Mouse (Mus musculus) limb, embryonic 15.5 days (tissue): ENCODE results near the gene Mpv17l2. TPM values are rescaled to one million over a fixed set of nuclear protein-coding genes. Genes with fewer than 3 reads are reported as not detected.

Experiments
- ATAC-seq: fragments of 200-750 bp; cut with Nextera tagmentation; 2 replicates; pipeline ENCODE4 v1.8.0; 2017; ENCODE audit warnings: low read depth, moderate TSS enrichment; ENCODE audit not compliant: insufficient number of reproducible peaks, low FRiP score, low TSS enrichment
- H3K27ac ChIP-seq: fragments of 300-500 bp; sonication (generic); 2 replicates; pipeline ENCODE4 v1.5.1; 2015; ENCODE audit warnings: moderate library complexity, mild to moderate bottlenecking, inconsistent platforms
- H3K27me3 ChIP-seq: fragments of 300-500 bp; sonication (generic); 2 replicates; pipeline ENCODE4 v1.6.1; 2015; ENCODE audit warnings: inconsistent platforms
- H3K36me3 ChIP-seq: fragments of 300-500 bp; sonication (generic); 2 replicates; pipeline ENCODE4 v1.6.1; 2015; ENCODE audit warnings: inconsistent platforms
- H3K4me1 ChIP-seq: fragments of 300-500 bp; sonication (generic); 2 replicates; pipeline ENCODE4 v1.6.1; 2015; ENCODE audit warnings: inconsistent platforms
- H3K4me2 ChIP-seq: fragments of 300-500 bp; sonication (generic); 2 replicates; pipeline ENCODE4 v1.6.1; 2015; ENCODE audit warnings: mild to moderate bottlenecking, inconsistent platforms
- H3K4me3 ChIP-seq: fragments of 300-500 bp; sonication (generic); 2 replicates; pipeline ENCODE4 v1.5.1; 2015; ENCODE audit warnings: mild to moderate bottlenecking, inconsistent platforms
- H3K9ac ChIP-seq: fragments of 300-500 bp; sonication (generic); 2 replicates; pipeline ENCODE4 v1.6.1; 2015; ENCODE audit warnings: inconsistent platforms
- H3K9me3 ChIP-seq: fragments of 300-500 bp; sonication (generic); 2 replicates; pipeline ENCODE4 v1.6.1; 2016; ENCODE audit warnings: inconsistent platforms
- WGBS: fragments of 180-500 bp; shearing (Covaris S2); methylation state at CpG from one replicate; pipeline ENCODE4 v1.1.7; 2015; 5-methylcytosine and 5-hydroxymethylcytosine counted together
- polyA plus RNA-seq: library from polyadenylated mRNA; unstranded; fragments of >200 nt; fragmentation: Nextera tagmentation; extraction: Ambion mirVana; gene quantifications from 2 replicates; pipeline ENCODE4 v1.2.1, GENCODE M21; 2015

The Mpv17l2 gene
- polyA plus RNA-seq, 1 experiment from 2014 or later = 41.9 TPM

GRCm38 (mm10) chr8:70721601-70722000, 39.1 kb downstream of the Mpv17l2 start:
- Histone ChIP-seq H3K4me1 (peaks cover 3% of the 10 kb centered on the region; the same call in 1 of the 2 replicates), H3K9me3 (no peaks in the 10 kb centered on the region), H3K27me3 (peaks cover 15% of the 10 kb centered on the region), H3K4me2 (no peak overlapping the region), H3K27ac (no peak overlapping the region), H3K9ac (no peak overlapping the region), H3K36me3 (no peaks in the 10 kb centered on the region), H3K4me3 (no peak overlapping the region)
- WGBS = 78% methylated on average over 8 of the region's 8 CpGs
- no peak for ATAC-seq

- no peak for ATAC-seq
- 0 out of 2 replicates have a peak, but pooled peaks cover 8% of the 10 kb centered on the region for H3K27me3 ChIP-seq
- H3K4me2 ChIP-seq = no peak overlapping the region
- no peak overlapping the region for H3K4me3 ChIP-seq
- no peak overlapping the region for H3K9ac ChIP-seq
- peaks cover 3% of the 10 kb centered on the region; the same call in 1 of the 2 replicates for H3K4me1 ChIP-seq
- no peaks in the 10 kb centered on the region for H3K9me3 ChIP-seq
- H3K36me3 ChIP-seq = no peaks in the 10 kb centered on the region
- H3K27ac ChIP-seq = no peak overlapping the region
- 5% methylated on average over 3 of the region's 3 CpGs for WGBS
These were observed 40.0 kb downstream of the Mpv17l2 start for GRCm38 (mm10) chr8:70720739-70721138.

GRCm38 (mm10) chr8:70719796-70720270, 40.9 kb downstream of the Mpv17l2 start:
- no peaks in the 10 kb centered on the region for H3K9me3 ChIP-seq
- no peak overlapping the region for H3K4me3 ChIP-seq
- H3K4me2 ChIP-seq = no peak overlapping the region
- 56% methylated on average over 9 of the region's 9 CpGs for WGBS
- no peak overlapping the region for H3K27ac ChIP-seq
- H3K4me1 ChIP-seq = peaks cover 3% of the 10 kb centered on the region; the same call in 1 of the 2 replicates
- 0 out of 2 replicates have a peak, but pooled peaks cover 7% of the 10 kb centered on the region for H3K27me3 ChIP-seq
- no peak overlapping the region for H3K9ac ChIP-seq
- no peaks in the 10 kb centered on the region for H3K36me3 ChIP-seq
- no peak for ATAC-seq

GRCm38 (mm10) chr8:70718297-70718696, 42.4 kb downstream of the Mpv17l2 start, which contains the start of gene Gm3336:
Gm3336 (plus strand) TSS chr8:70718543.
- 1% methylated on average over 19 of the region's 19 CpGs for WGBS
- Histone ChIP-seq H3K27me3 (0 out of 2 replicates have a peak, but pooled peaks cover 7% of the 10 kb centered on the region), H3K36me3 (no peaks in the 10 kb centered on the region), H3K4me3 (no peak within 1 kb of the TSS), H3K9ac (no peak within 1 kb of the TSS), H3K4me2 (no peak within 1 kb of the TSS), H3K9me3 (no peaks in the 10 kb centered on the region), H3K4me1 (peaks cover 3% of the 10 kb centered on the region; the same call in 1 of the 2 replicates), H3K27ac (no peak within 1 kb of the TSS)
- no peak for ATAC-seq

GRCm38 (mm10) chr8:70716521-70717400, 44.0 kb downstream of the Mpv17l2 start:
- no peak overlapping the region for H3K4me2 ChIP-seq
- H3K9me3 ChIP-seq = no peaks in the 10 kb centered on the region
- no peak overlapping the region for H3K9ac ChIP-seq
- peaks cover 3% of the 10 kb centered on the region; the same call in 1 of the 2 replicates for H3K4me1 ChIP-seq
- WGBS = 84% methylated on average over 40 of the region's 40 CpGs
- 0 out of 2 replicates have a peak, but pooled peaks cover 7% of the 10 kb centered on the region for H3K27me3 ChIP-seq
- H3K4me3 ChIP-seq = no peak overlapping the region
- ATAC-seq = no peak
- no peaks in the 10 kb centered on the region for H3K36me3 ChIP-seq
- H3K27ac ChIP-seq = no peak overlapping the region

GRCm38 (mm10) chr8:70715086-70715485, 45.7 kb downstream of the Mpv17l2 start:
- WGBS = 52% methylated on average over 2 of the region's 2 CpGs
- H3K4me3 ChIP-seq = no peak overlapping the region
- H3K9me3 ChIP-seq = no peaks in the 10 kb centered on the region
- H3K36me3 ChIP-seq = no peaks in the 10 kb centered on the region
- H3K27ac ChIP-seq = no peak overlapping the region
- H3K4me1 ChIP-seq = peaks cover 3% of the 10 kb centered on the region; the same call in 1 of the 2 replicates
- H3K4me2 ChIP-seq = no peak overlapping the region
- ATAC-seq = no peak
- 0 out of 2 replicates have a peak, but pooled peaks cover 7% of the 10 kb centered on the region for H3K27me3 ChIP-seq
- no peak overlapping the region for H3K9ac ChIP-seq

GRCm38 (mm10) chr8:70713991-70714390, 46.8 kb downstream of the Mpv17l2 start:
- Histone ChIP-seq H3K4me1 (peaks cover 3% of the 10 kb centered on the region; the same call in 1 of the 2 replicates), H3K27ac (no peak overlapping the region), H3K36me3 (no peaks in the 10 kb centered on the region), H3K27me3 (0 out of 2 replicates have a peak, but pooled peaks cover 7% of the 10 kb centered on the region), H3K4me2 (no peak overlapping the region), H3K9me3 (no peaks in the 10 kb centered on the region), H3K4me3 (no peak overlapping the region), H3K9ac (no peak overlapping the region)
- 75% methylated on average over 7 of the region's 7 CpGs for WGBS
- ATAC-seq = no peak

GRCm38 (mm10) chr8:70711041-70711440, 49.7 kb downstream of the Mpv17l2 start:
- no peak for ATAC-seq
- Histone ChIP-seq H3K27me3 (no peaks in the 10 kb centered on the region), H3K4me1 (no peaks in the 10 kb centered on the region), H3K36me3 (no peaks in the 10 kb centered on the region), H3K4me3 (no peak overlapping the region), H3K9me3 (no peaks in the 10 kb centered on the region), H3K4me2 (no peak overlapping the region), H3K27ac (no peak overlapping the region), H3K9ac (no peak overlapping the region)
- 87% methylated on average over 11 of the region's 11 CpGs for WGBS

- Histone ChIP-seq H3K27ac (no peak overlapping the region), H3K27me3 (no peaks in the 10 kb centered on the region), H3K36me3 (no peaks in the 10 kb centered on the region), H3K9me3 (no peaks in the 10 kb centered on the region), H3K4me2 (no peak overlapping the region), H3K9ac (no peak overlapping the region), H3K4me3 (no peak overlapping the region), H3K4me1 (no peaks in the 10 kb centered on the region)
- WGBS = 91% methylated on average over 1 of the region's 1 CpGs
- no peak for ATAC-seq
These were observed 50.5 kb downstream of the Mpv17l2 start for GRCm38 (mm10) chr8:70710296-70710695.

GRCm38 (mm10) chr8:70709794-70710193, 51.0 kb downstream of the Mpv17l2 start:
- no peaks in the 10 kb centered on the region for H3K36me3 ChIP-seq
- H3K27me3 ChIP-seq = no peaks in the 10 kb centered on the region
- H3K27ac ChIP-seq = no peak overlapping the region
- no peak overlapping the region for H3K4me2 ChIP-seq
- 93% methylated on average over 9 of the region's 9 CpGs for WGBS
- no peak overlapping the region for H3K9ac ChIP-seq
- H3K9me3 ChIP-seq = no peaks in the 10 kb centered on the region
- ATAC-seq = no peak
- H3K4me3 ChIP-seq = no peak overlapping the region
- no peaks in the 10 kb centered on the region for H3K4me1 ChIP-seq
